Mouse (Mus musculus): ENCODE results near the gene Vrk3.
A peak's percentile ranks its signal among the peaks of the same experiment; 100 is the strongest.
"Not testable (repeated sequence)": the region's sequence is repeated elsewhere in the genome, so short reads cannot be mapped to it uniquely, and the experiment has no call there.

The Vrk3 gene

DNA sequence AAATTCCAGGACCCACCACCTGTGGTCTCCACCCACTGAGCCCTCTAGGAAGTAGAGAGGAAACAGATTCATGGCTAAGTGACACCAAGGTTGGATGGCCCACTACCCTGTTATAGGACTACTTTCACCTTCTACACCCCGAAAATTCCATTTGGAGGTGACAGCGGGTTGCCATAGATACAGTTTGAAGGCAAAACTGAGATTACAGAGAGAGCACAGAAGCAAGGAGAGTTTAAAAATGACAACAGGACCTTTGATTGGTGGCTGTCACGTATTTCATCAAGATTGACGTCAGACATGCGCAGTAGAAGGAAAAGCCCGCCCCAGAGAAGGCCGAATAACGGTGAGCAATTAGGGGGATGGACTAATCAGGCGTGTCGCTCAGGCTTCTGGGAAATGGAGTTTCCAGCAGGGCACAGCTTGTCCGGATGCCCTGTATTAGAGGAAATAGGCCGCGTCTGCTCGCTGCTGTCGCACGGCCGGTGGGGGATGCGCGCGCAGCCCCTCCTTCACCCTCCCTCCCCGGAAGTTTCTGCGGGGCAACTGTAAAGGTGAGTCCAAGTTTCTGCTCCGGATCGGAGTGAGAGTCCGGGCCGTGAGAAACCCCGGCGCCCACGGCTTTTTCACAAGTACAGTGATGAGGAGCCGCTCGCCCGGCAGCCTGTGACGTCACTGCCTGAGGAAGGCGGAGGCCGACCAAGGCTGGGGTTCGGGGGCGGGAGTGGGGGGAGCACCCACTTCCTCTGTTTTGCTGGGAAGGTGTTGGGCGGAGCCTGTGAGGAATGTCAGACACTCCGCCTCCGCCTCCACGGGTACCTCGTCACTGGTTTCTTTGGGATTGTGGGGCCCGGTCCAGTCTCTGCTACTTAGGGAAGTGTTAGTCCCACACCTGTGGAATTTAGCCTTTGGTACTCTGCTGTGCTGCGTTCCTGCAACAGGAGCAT lies at the start of gene Vrk3:
TSS of gene Vrk3 (plus strand) at position 313 of the 944 bp plus-strand sequence.
- peak; percentile 98 for DNase-seq (ENCODE audit: low read depth)

DNA sequence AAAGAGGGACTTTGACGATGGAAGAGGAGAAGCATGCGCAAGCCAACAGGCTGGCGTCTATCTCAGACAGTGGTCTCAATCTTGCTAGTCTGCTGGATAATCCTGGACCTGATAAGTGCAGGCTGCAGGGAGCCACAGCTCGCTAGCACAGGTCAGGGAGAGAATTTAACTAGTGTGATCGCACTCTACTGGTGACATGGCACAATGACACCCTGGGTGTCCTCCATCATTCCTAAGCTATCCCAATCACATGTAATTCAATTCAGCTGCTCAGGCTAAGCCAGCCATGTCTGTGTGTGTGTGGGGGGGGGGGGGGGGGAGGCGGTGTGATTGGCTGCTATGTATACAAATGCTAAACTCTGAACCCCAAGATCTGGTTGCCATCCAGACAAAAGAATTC lies 46.3 kb upstream of the Vrk3 start:
- DNase-seq (ENCODE audit: low read depth): no peak

DNA sequence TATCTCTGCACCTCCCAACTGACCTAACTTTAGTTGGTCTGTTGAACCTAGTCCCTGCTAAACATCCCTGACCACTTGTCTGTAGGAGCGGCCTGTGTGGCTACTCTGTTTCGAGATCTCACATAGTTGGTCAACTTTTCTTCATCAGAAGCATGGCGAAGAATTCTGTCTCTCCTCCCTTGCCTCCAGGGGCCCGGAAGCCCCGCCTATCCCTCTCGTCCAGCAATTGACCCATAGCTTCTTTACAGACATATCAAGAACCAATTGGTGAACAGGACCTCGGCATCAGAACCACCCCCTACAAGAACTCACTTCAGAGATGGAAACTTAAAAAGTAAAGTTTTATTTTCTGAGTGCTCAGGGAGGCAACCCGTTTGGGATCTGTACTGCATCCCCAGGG lies 45.2 kb upstream of the Vrk3 start:
- DNase-seq (ENCODE audit: low read depth): no peak

DNA sequence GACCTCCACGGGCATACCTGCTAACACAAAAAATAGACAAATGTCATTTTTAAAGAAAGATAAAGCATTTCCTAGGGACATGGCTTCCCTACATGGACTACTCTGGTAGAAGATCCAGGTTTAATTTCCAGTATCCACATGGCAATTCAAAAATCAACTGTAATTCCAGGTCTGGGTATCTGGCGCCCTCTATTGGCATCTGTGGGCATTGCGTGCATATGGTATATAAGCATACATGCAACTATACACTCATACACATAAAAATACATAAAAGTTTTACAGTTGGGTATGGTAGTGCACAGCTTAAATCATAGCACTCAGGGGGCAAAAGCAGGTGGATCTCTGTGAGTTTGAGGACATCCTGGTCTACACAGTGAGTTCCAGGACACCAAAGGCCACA lies 43.9 kb upstream of the Vrk3 start:
- peak; percentile 51 for DNase-seq (ENCODE audit: low read depth)

DNA sequence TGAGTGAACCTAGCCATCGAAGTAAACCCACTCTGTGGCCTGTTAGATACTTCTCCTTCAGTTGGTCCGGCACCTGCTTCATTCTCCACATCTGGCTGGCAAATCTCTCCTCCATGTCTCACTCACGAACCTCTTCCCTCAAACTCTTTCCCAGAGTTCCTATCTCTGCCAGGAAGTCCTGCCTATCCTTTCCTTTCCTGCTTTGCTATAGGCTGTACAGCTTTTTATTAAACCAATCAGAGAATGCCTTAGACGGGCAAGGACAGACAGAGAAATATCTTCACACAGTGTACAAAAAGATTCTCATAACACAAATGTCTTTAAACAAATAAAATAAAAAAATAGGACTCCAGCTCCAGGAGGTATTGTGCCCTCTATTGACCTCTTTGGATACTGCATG lies 43.1 kb upstream of the Vrk3 start:
- DNase-seq (ENCODE audit: low read depth): no peak

DNA sequence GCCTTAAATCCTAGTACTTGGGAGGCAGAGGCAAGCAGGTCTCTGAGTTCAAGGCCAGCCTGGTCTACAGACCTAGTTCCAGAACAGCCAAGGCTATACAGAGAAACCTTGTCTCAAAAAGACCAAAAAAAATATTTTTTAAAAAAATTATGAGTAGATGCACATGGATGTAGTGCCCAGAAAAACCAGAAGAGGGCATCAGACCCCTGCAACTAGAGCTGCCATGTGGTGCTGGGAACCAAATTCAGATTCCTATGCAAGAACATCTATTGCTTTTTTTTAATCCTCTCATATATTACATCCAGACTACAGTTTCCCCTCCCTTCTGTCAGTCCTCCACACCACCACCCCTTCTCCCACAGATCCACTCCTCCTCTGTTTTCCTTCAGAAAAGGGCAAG lies 41.9 kb upstream of the Vrk3 start:
- DNase-seq (ENCODE audit: low read depth): no peak

DNA sequence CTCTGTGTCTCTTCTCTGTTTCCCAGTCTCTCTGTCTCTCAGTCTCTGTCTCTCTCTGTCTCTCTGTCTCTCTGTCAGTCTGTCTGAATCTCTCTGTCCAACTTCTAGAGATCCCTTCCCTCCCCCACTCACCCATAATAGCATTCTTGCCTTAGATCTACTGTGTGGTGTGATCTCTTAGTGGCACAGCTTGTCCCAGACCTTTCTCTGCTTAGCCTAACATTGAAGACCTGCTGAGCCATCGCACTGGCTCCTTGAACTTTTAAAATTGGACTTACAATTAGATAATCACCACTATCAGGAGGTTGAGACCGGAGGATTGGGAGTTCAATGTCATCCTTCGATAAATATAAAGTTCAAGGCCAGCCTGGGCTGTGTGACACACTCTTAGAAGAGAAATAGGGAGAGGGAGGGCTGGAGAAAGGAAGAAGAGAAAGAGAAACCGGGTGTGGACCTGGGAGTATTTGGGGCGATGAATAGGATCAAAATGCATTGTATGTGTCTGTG lies 41.0 kb upstream of the Vrk3 start:
- DNase-seq (ENCODE audit: low read depth): no peak

DNA sequence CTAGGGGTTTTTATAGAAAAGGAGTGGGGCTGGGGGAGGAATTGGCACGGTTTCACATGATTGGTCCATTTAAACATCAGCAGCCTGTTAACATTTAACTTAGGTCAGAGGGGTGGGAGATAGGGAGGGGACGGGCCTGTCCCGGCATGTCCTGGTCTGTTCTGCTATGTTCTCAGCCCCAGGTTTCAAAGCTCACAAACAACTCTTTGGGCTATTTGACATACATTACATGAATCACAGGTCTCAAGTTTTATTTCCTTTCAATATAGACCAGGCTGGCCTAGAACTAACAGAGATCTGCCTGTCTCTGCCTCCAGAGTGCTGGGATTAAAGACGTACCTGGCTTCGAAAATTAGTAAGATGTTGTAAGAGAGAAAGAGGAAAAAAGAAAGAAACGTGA lies 40.1 kb upstream of the Vrk3 start:
- DNase-seq (ENCODE audit: low read depth): not testable (repeated sequence)

DNA sequence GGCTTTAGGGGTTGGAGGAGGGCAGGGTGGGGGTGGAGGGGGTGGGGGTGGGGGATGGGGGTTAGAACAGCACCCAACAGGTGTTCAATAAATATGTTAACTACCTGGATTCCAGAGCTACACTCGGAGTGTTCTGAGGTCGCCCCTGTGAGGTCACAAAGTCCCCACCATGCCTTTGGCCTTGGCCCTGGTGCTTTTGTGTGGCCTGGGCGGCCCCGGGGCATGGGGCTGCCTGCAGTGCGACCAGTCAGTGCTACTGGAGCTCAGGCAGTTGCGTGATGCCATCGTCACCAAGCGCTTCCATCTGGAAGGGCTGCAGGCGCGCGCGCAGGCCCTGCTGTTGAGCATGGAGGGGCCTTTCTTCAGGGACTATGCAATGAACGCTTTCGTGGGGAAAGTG lies 39.6 kb upstream of the Vrk3 start, which contains the start of gene Izumo2:
TSS of gene Izumo2 (plus strand) at position 169 of the 400 bp plus-strand sequence.
- no peak for DNase-seq (ENCODE audit: low read depth)

DNA sequence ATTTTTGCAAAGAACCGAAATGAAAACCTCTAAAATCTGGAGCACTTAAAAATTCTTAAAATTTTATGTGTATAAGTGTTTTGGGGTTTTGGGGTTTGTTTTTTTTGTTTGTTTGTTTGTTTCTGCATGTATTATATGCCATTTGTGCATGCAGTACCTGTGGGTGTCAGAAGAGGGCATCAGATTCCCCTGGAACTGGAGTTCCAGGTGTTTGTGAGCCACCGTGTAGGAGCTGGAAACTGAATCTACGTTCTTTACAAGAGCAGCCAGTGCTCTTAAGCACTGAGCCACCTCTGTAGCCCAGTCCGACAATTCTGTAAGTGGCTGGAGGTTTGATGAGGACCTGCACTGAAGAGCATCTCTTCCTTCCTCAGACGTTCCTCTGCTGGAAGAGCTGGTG lies 38.3 kb upstream of the Vrk3 start:
- DNase-seq (ENCODE audit: low read depth): no peak

DNA sequence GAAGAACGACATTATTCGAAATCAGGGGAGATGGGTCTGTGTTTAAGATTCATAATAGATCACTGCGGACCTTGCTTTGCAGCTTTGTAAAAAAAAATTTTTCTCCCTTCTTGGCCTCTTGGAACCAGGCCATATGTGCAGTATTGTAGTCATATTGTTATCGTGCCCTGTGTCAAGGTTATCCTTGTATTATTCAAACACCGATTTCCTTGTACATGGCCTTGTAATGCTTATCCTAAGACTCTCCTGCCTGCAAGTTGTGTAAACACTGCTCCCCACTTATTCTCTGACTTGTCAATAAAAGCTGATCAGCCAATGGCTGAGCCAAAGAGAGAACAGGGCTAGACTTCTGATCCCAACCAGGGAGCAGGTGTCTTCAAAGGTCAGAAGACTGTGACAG lies 26.2 kb upstream of the Vrk3 start:
- DNase-seq (ENCODE audit: low read depth): no peak

DNA sequence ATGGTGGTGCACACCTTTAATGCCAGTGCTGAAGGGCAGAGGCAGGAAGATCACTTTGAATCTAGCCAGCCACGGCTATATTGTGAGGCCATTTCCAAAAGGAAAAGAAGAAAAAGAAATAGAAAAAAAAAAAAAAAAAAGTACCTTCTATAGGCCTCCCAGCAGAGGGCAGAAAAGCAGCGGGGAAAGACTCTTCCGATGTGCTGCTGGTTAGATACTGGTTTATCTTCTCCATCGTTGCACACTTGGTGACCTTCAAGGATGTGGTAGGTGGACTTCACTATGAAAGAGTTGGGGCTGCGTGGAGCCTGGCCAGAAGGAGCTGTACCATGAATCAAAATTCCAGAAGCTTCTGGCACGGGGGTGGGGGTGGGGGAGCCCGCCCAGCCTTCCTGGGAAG lies 23.9 kb upstream of the Vrk3 start:
- DNase-seq (ENCODE audit: low read depth): peak; percentile 66

DNA sequence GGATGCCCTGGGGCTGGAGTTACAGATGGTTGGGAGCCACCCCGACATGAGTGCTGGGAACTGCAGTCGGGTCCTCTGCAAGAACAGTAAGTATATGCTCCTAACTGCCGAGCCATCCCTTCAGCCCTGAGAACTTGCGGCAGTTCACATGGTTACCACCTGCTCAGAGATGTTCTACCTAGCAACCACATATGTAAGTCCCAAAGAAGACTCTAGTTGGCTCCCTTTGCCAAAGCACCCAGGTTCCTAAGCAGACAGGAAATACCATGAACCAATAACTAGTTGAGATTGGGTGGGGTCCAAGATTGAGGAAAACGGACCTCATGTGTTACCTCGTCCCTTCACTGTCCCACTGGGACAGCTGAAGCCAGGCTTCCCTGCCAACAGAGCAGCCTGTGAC lies 21.9 kb upstream of the Vrk3 start:
- peak; percentile 59 for DNase-seq (ENCODE audit: low read depth)

DNA sequence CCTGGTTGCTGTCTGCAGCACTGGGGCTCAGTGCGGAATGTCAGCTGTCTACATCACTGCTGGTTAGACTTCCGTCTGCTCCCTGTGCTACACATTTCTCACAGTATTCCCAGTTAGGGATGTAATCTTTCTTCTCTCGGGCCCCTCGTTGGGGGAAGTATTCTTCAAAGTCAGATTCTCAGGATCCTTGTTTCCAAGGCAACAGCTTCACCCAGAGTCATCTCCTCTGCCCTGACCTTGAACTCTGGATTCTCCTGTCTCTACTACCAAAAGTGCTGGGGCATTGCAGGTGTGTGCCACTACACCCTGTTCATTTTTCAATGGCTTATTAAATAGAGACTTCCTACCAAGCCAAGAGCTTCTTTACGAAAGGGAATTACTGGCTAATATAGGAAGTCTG lies 21.1 kb upstream of the Vrk3 start:
- no peak for DNase-seq (ENCODE audit: low read depth)

DNA sequence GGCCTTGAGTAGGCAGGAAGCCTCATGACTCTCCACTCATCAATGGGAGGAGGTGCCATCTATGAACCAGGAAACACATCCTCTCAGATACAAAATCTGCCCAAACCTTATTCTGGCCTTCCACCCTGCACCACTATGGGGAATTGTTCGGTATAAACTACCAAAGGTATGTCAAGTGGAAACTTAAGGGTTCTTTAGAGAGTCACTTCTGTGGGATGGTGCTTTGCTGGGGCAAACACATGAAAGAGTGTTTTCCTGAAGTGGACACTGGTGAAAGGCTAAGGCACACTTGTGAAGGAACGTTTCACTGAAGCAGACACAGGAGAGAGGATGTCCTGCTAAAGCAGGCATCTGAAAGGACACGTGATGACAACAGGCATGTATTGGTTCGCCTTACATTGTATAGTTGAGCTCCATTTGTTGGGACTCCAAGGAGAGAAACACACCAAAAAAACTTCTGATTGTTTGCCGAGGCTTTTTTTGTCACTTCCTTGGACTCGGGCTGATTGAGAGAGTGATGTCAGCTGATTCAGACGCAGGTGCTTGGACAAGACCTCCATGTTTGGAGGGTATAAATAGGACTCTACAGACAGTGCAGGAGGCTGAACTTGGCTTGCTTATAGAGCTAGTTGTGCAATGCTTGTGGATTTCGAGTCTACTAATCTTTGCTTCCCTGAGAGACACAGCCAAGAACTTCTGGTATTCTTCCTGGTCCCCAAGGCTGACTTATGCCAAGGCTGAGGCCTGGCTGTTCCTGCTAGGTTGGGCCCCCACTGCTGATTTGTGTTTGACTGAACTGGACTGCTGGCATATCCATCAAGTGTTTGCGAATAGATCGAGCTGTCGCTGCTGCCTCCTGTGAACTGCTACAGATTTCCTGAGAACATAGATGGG lies 19.9 kb upstream of the Vrk3 start:
- DNase-seq (ENCODE audit: low read depth): no peak

DNA sequence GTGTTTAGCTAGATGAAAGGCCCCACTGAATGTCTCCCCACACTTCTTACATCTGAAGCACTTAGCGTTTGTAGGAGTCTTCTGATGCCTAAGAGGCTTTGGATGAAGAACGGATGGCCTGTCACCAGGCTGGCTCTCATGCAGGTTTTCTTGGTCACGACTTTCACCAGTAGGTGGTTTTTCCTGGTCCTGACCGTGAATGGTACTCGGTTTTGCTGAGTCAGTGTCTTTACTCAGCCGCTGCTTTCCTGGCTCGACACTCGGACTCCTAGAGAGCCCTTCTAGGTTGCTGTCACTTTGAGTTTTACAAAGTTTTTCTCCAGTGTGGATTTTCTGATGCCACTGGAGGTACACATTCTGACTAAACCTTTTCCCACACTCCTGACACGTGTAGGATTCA lies 14.5 kb upstream of the Vrk3 start:
- DNase-seq (ENCODE audit: low read depth): no peak

DNA sequence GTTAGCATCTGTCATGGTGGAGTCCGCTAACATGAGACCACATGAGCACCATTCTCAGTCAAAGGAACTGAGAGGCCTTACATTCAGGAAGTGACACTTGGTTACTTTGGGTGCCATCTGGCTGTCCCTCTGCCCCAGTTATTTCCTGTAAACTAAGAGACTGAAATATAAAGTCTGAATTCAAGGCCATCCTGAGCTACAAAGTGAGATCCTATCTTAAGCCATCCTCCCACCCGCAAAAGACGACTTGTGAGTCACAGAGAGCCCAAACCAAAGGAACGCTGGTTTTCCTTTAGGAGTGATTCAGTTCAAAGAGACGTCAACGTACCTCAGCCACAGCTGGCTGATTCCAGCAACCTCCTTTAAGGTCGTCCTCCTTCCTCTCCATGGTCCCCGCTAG lies 6.9 kb upstream of the Vrk3 start:
- peak; percentile 33 for DNase-seq (ENCODE audit: low read depth)

DNA sequence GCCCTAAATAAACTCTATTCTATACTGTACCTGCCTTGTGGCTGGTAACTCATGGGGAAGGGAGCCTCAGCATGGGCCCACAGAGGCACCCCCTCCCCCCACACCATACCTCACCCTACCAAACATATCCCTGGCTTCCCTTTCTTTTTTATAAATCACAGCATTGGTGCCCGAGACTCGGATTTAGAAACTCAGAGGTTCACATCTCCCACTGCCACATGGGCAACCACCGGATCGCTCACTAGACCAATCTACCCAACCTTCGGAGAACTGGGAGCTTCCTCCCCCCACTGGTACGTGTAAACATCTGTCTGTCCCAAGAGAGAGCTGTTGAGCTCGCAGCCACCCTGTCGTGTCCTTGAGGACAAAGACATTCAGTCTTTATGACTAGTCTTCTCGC lies 3.9 kb upstream of the Vrk3 start:
- DNase-seq (ENCODE audit: low read depth): no peak

DNA sequence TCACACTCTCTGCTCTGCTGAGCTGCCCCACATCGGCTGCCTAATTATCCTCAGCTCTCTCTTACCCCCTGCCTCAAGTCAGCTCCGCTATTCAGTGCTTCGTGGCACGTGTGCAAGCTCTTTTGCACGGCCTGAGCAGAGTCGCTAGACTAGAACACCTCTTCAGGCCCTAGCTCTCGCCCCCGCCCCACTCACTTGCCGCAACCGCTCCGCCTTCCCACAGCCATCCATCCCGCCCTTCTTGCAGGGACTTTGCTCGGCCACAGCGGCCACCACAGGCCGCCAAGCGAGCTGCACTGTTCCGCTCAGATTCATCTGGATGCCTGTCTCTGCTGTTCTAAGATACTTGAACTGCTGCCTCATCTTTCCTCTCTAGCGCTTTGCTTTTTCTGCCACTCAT lies 3.1 kb upstream of the Vrk3 start:
- DNase-seq (ENCODE audit: low read depth): peak; percentile 89

DNA sequence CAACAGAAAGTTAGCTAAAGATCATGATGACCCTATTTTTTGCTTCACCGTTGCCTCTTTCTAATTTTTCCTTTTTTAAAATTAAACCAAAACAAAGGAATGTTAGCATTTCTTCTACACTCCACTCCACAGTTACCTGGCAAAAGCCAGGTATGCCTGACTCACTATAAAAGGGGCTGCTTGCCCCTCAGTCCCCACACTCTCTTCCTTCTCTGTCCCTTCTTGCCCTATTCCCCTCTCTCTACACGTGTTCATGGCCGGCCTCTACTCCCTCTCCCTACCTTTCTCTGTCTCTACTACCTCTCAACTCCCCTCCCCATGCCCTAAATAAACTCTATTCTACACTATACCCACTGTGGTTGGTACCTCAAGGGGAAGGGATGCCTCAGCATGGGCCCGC lies 1.1 kb upstream of the Vrk3 start:
- DNase-seq (ENCODE audit: low read depth): no peak

DNA sequence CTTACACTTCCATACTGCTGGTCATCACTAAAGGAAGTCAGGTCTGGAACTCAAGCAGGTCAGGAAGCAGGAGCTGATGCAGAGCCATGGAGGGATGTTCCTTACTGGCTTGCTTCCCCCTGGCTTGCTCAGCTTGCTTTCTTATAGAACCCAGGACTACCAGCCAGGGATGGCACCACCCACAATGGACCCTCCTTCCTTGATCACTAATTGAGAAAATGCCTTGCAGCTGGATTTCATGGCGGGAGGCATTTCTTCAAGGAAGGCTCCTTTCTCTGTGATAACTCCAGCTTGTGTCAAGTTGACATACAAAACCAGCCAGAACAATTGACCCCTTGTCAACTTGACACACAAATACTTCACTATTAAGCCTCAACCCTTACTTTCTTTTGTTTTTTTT lies 2.7 kb downstream of the Vrk3 start, which contains the start of gene Zfp473:
TSS of gene Zfp473 (minus strand) at position 101 of the 400 bp plus-strand sequence.
- not testable (repeated sequence) for DNase-seq (ENCODE audit: low read depth)

DNA sequence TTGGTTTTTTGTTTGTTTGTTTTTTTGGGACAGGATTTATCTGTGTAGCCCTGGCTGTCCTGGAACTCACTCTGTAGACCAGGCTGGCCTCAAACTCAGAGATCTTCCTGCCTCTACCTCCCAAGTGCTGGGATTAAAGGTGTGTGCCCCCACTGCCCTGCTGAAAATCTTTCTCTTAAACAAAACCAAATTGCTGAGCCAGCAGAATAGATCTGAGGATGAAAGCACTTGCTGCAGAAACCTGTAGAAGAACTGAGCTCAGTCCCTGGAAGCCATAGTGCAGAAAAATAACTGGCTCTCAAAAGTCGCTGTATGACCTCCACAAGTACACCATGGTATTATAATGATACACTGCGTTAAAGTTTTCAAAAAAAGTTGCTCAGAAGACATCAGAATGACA lies 9.0 kb downstream of the Vrk3 start:
- DNase-seq (ENCODE audit: low read depth): no peak

DNA sequence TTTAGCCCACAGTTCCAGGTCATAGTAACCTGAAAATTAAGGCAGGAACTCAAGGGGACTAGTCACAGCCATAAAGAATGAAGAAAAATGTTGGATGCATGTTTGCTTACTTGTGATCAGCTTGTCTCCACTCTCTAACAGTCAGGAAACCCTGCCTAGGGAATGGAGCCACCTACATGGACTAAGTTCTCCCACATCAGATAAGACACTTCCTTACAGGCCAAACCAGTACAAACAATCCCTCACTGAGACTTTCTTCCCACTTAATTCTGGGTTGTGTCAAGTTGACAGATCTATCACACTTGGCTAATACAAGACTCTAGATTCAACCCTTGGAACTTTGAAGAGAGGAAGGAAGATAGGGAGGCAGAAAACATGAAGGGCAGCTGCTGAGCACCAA lies 12.2 kb downstream of the Vrk3 start:
- no peak for DNase-seq (ENCODE audit: low read depth)
